ENCODE assay signal across 15 mouse cellular contexts in the genomic region with DNA sequence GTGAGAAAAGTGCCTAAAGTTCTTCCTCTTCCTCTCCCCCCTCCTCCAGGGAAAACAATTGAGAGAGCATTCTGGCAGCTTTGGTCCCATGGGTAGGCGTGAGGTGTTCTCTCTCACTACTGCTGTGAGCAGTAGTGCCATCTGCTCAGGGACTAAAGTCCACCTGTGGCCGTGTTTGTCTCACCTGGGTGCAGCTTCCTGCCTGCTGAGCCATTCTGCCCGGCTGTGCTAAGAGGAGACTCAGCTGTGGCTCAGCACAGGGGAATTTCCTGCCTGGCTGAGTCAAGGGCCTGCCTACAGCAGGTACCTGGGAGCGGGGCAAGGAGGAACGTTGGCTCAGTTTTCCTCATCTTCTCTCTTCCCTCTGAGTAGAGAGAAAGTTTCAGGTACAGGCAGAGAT. TPM values are rescaled to one million over a fixed set of nuclear protein-coding genes. Genes with fewer than 3 reads are reported as not detected.
DNase-seq lines count a peak whose midpoint lies in the region; ATAC-seq and TF ChIP-seq lines count a peak whose summit lies in the region.
"Had no signal": no experiment of that assay in that cellular context is flagged by ENCODE, and none has a peak within 500 bp of the region (broad histone marks: within the 10 kb centered on the region; RNA-seq: fewer than 3 reads in every experiment).

No protein-coding gene starts in this region.

- no peak overlapping the region for H3K4me2 ChIP-seq in liver, postnatal 0 days (ENCODE audit: low read depth, low read length)
- H3K4me2 ChIP-seq: embryonic facial prominence, embryonic 12.5 days; liver, embryonic 13.5 days had no signal

- 56% methylated on average over 5 of the region's 5 CpGs for WGBS in liver, postnatal 0 days (ENCODE audit: insufficient replicate concordance)

- 0 out of 2 replicates have a peak overlapping the region, but pooled peaks have one; percentile 20 for H3K27ac ChIP-seq in gastrocnemius, adult 2 months
- H3K27ac ChIP-seq in liver, postnatal 0 days (ENCODE audit: low read depth), result peak overlapping the region; percentile 25
- H3K27ac ChIP-seq: embryonic facial prominence, embryonic 12.5 days; heart, embryonic 10.5 days; liver, embryonic 13.5 days had no signal

- TF ChIP-seq CTCF in gastrocnemius, adult 2 months (IDR thresholded peaks at IDR 0.05), result no peak
- TF ChIP-seq CTCF in liver, postnatal 0 days (IDR thresholded peaks at IDR 0.05; ENCODE audit: low read depth), result no peak

- DNase-seq in gastrocnemius, adult 2 months, result no peak
- DNase-seq in gastrocnemius, postnatal 10 days, result no peak
- DNase-seq in brain, adult 2 months (ENCODE audit: low read depth, low spot score), result peak; percentile 28
- DNase-seq in kidney, adult 8-10 months, result peak; percentile 73 to 74
- DNase-seq in liver, postnatal 0 days, result peak; percentile 42
- no peak for DNase-seq in heart, postnatal 14 days
- DNase-seq in right cerebral cortex, postnatal 14 days, result no peak
- DNase-seq: adrenal gland, postnatal 36 days; cerebellum, adult 11 months; gastrocnemius, postnatal 14 days; liver, embryonic 13.5 days had no signal

- H3K9ac ChIP-seq in liver, postnatal 0 days (replicated peaks), result no peak overlapping the region
- H3K9ac ChIP-seq: embryonic facial prominence, embryonic 12.5 days; liver, embryonic 13.5 days had no signal

- peaks cover 37% of the 10 kb centered on the region for H3K4me1 ChIP-seq in liver, postnatal 0 days (ENCODE audit: insufficient read depth)

- TF ChIP-seq EP300 in liver, postnatal 0 days (IDR thresholded peaks at IDR 0.05; ENCODE audit: low read depth), result no peak

- peak; percentile 88 for ATAC-seq in liver, postnatal 0 days
- ATAC-seq: forebrain, embryonic 14.5 days had no signal

- no peaks in the 10 kb centered on the region for H3K9me3 ChIP-seq in liver, postnatal 0 days (ENCODE audit: low read length)
- H3K9me3 ChIP-seq: embryonic facial prominence, embryonic 12.5 days; heart, embryonic 10.5 days; liver, embryonic 13.5 days; megakaryocyte, embryonic 14.5 days had no signal

- no peak overlapping the region for H3K4me3 ChIP-seq in gastrocnemius, adult 2 months
- H3K4me3 ChIP-seq in liver, postnatal 0 days (ENCODE audit: low read depth, low read length), result no peak overlapping the region
- H3K4me3 ChIP-seq: embryonic facial prominence, embryonic 12.5 days; heart, embryonic 10.5 days; liver, embryonic 13.5 days; megakaryocyte, embryonic 14.5 days had no signal

- peaks cover 26% of the 10 kb centered on the region for H3K36me3 ChIP-seq in liver, postnatal 0 days (replicated peaks; ENCODE audit: insufficient read depth, low read length)

- H3K27me3 ChIP-seq in liver, postnatal 0 days (ENCODE audit: insufficient read depth, low read length), result no peaks in the 10 kb centered on the region
- H3K27me3 ChIP-seq: embryonic facial prominence, embryonic 12.5 days had no signal

- intact Hi-C loops in gastrocnemius, adult 2 months (cut with DNase I), result no loop called here
- intact Hi-C loops in heart, postnatal 14 days (cut with DNase I), result no loop called here

RNA-seq across cellular contexts. Expression of a gene that starts 27.5 kb away (rescaled TPM):
- total RNA-seq in gastrocnemius, adult 2 months (2021), result 1 to 10 TPM; 5.3 to 6.1 TPM
- 10 to 100 TPM; 13.6 to 18.5 TPM for total RNA-seq in gastrocnemius, postnatal 10 days (2021)
- polyA plus RNA-seq in liver, postnatal 0 days (2015; fragmentation: Nextera tagmentation; extraction: Ambion mirVana), result 3.3 and 3.7 TPM in 2 replicates
- 10 to 100 TPM; 19.1 to 20.4 TPM for total RNA-seq in heart, postnatal 14 days (2021)

Comparison
In these comparisons a context has a peak if more than half of its experiments do, and no peak if none do; other contexts are left out.
1. DNase-seq: peak in brain, adult 2 months (single experiment), kidney, adult 8-10 months (2 of 2) and liver, postnatal 0 days (single experiment); none in gastrocnemius, adult 2 months (single experiment), gastrocnemius, postnatal 10 days (single experiment), heart, postnatal 14 days (0 of 2) and right cerebral cortex, postnatal 14 days (single experiment).